Mouse (Mus musculus) cerebellum, adult (tissue): ENCODE results near the gene Scaf1.

Experiments used
- ATAC-seq: cut with Nextera tagmentation; 2 replicates; pipeline ENCODE4 v1.9.2; 2017; ENCODE audit warnings: mild to moderate bottlenecking, moderate library complexity, mixed read lengths; ENCODE audit not compliant: insufficient number of reproducible peaks, low FRiP score, low TSS enrichment

Scaf1 gene

DNA sequence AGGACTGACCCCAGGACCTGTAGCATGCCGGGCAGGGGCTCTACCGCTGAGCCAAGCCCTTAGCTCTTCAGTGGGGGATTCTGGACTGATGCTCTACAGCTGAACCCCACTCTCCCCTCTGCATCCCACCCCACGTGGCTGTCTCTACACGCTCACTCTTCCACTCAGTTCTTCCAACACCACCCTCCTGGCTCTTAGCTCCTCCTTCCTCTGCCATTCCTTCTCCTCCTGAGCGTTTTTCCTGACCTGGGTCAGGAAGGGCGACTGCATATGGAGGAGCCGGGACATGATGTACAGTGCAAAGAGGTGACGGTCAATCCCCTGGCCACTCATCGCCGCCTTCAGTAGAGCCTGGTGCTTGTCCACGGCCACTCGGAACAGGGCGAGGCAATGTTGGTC lies 55.7 kb downstream of the Scaf1 start:
- no peak for ATAC-seq

DNA sequence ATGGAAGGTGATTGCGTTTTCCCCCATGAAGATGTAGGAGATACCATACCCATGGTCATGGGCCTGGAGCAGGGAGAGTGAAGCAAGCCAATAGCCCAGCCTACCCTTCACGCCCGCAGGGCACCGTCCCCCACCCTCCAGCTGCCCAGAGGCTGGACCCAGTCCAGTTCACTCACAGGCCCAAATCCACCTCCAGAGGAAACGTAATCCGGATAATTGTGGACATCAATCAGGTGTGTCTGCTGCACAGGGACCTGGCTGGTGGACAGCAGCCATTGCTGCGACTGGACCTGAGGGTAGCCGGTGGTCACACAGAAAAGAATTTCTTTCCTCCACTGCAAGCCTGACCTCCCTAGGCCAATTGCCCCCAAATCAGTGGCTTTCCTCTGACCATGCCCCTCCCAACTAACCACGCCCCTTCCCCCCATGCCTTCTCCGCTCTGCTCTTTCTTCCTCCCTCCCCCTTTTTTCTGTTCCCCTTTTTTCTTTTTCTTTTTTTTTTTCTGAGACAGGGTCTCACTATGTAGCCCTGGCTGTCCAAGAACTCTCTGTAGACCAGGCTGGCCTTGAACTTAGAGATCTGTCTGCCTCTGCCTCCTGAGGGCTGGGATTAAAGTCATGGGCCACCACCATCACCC lies 56.2 kb downstream of the Scaf1 start:
- no peak for ATAC-seq

DNA sequence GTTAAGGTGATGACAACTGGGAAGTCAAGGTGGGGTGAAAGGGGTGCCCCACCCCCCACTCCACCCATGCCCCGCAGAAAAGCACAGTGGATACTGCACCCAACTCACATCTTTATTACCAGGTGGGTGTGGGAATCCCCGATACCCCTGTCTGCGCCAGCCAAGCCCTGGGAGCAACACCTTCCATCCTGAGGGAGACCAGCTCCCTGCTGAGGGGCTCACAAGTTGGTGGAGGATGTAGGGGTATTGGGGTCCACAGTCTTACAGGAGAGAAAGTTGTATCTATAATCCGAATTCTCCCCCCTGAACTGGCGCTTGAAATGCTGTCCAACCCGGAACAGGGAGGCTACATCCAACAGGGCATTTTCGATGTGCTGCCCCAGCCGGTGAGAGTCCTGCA lies 56.9 kb downstream of the Scaf1 start:
- no peak for ATAC-seq

DNA sequence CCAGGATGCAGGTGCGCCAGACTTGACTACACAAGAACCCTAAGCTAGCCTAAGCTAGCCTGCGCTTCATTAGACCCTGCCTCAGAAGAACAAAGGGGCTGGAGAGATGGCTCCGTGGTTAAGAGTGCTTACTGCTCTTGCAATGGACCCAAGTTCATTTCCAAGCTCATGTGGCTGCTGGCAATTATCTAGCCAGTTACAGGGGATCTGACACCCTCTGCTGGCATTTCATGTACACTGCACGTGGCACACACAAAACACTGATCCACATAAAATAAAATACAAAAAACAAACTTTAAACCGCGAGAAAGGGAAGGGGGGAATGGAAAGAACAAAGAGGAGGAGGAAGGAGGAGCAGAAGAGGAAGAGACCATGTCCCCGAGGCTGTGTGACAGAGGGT lies 58.0 kb downstream of the Scaf1 start:
- ATAC-seq: no peak

DNA sequence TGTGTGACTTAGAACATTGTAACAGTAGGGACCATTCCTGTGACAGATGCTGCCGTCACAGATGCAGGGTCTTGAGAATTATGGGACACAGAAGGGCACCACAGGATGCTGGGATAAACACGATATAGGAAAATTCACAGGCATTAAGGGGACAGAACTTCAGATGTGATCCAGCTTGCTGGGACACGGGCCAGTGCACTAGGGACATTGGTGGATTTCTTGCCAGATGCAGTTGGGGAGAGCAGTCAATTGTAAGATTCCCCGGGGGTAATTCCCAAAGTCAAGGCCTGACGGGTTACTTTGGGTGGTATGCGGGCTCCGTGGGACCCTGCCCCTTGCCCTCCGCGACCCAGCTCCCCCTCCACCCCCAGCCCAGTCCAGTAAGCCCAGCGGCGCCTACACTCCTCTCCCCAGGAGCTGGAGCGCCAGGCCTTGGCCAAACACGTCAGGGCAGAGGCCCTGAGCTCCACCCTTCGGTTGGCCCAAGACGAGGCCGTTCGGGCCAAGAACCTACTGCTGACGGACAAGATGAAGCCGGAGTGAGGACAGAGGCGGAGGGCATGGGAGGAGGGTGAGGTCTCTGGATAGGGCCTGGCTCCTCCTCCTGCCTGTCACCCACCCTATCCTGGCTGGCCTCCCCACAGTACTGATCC lies 58.9 kb downstream of the Scaf1 start:
- ATAC-seq: no peak

DNA sequence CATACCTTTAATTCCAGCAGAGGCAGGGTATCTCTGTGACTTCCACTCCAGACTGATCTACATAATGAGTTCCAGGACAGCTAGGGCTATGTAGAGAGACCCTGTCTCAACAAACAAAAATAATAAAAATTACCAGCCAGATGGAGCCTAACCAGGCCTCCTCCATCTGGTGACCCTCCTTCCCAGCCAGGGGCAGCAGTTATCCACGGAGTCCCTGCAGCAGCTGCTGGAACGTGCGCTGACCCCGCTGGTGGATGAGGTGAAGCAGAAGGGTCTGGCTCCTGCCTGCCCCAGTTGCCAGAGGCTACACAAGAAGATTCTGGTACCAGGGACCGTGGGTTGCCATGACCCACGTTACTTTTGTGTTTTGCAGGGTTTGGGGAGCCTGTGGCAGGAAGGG lies 59.9 kb downstream of the Scaf1 start:
- no peak for ATAC-seq

DNA sequence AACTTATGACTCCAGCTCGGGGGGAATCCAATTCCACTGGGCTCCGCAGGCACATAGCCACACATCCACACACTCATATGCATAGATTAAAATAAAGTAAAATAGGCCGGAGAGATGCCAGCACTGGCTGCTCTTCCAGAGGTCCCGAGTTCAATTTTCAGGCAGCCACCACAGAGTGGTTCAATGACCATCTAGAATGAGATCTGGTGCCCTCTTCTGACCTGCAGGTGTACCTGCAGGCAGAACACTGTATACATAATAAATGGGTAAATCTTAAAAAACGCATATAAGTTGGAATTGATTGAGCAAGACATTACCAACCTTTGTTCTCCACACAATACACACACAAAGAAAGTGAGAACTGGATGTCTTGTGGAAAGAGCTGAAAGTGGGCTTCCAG lies 60.5 kb downstream of the Scaf1 start:
- ATAC-seq: no peak

DNA sequence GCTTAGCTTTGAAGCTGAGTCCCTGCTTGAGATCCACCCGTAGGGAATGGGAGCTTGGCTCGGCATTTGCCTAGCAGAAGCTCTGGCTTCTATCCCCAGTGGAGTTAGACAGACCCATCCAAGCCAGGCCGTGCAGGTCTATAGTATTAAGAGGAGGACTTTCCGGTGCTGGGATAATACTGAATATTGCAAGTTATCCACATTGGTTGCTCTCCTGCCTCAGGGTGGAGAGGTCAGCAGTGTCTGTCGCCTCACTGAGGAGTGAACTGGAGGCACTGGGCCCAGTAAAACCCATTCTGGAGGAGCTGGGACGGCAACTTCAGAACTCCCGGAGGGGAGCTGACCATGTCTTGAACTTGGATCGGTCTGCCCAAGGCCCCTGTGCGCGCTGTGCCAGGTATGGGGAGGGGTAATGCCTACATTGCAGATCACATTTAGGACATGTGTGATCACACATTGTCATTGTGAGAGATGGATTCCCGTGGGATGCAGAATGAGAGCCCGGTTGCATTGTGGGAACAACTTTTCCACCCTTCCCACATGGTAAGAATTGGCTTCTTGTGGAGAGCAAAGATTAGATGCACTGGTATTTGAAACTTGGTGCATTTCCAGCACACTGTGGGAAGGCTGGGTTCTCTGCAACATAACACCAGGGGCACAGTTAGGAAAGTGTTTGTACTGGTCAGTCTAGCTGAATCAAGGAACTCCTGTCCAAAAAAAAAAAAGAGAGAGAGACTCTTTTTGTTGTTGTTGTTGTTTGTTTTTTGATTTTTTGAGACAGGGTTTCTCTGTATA lies 61.9 kb downstream of the Scaf1 start:
- no peak for ATAC-seq

DNA sequence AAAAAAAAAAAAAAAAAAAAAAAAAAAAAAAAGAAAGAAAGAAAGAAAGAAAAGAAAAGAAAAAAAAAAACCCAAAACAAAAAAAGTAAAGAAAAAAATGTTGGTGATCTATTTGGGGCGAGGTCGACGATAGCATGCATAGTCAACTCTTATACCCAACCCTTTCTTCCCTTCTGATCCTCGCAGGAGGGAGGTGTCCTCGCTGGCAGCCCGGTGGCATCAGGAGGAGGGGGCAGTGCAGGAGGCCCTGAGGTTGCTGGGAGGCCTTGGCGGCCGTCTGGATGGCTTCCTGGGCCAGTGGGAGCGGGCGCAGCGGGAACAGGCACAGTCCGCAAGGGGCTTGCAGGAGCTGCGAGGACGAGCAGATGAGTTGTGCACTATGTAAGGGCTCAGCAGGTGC lies 62.6 kb downstream of the Scaf1 start:
- ATAC-seq: no peak
